Mouse (Mus musculus) embryonic facial prominence, embryonic 12.5 days (tissue): Measurements from ENCODE around the gene Fbxo31. TPM values are rescaled to one million over a fixed set of nuclear protein-coding genes. Genes with fewer than 3 reads are reported as not detected.
"Not testable (repeated sequence)": the region's sequence is repeated elsewhere in the genome, so short reads cannot be mapped to it uniquely, and the experiment has no call there.

Experiments
- ATAC-seq: fragments of 200-750 bp; cut with Nextera tagmentation; 2 replicates; pipeline ENCODE4 v1.8.0; 2017; ENCODE audit not compliant: insufficient number of reproducible peaks, insufficient read depth, low FRiP score, low TSS enrichment
- H3K27ac ChIP-seq: fragments of 300-500 bp; sonication (generic); 2 replicates; pipeline ENCODE4 v1.5.1; 2016; ENCODE audit warnings: mild to moderate bottlenecking
- H3K27me3 ChIP-seq: fragments of 300-500 bp; sonication (generic); 2 replicates; pipeline ENCODE4 v1.6.1; 2016; ENCODE audit warnings: mild to moderate bottlenecking, moderate library complexity
- H3K36me3 ChIP-seq: fragments of 300-500 bp; sonication (generic); 2 replicates; pipeline ENCODE4 v1.6.1; 2016; ENCODE audit warnings: mild to moderate bottlenecking
- H3K4me1 ChIP-seq: fragments of 300-500 bp; sonication (generic); 2 replicates; pipeline ENCODE4 v1.6.1; 2016
- H3K4me2 ChIP-seq: fragments of 300-500 bp; sonication (generic); replicated peaks from 2 replicates; pipeline ENCODE4 v1.6.1; 2016; ENCODE audit warnings: mild to moderate bottlenecking, moderate library complexity
- H3K4me3 ChIP-seq: fragments of 300-500 bp; sonication (generic); 2 replicates; pipeline ENCODE4 v1.5.1; 2016; ENCODE audit warnings: mild to moderate bottlenecking
- H3K9ac ChIP-seq: fragments of 300-500 bp; sonication (generic); 2 replicates; pipeline ENCODE4 v1.6.1; 2016; ENCODE audit warnings: mild to moderate bottlenecking, moderate library complexity
- H3K9me3 ChIP-seq: fragments of 300-500 bp; sonication (generic); 2 replicates; pipeline ENCODE4 v1.6.1; 2016; ENCODE audit warnings: mild to moderate bottlenecking, moderate library complexity
- WGBS: fragments of 180-500 bp; shearing (Covaris S2); methylation state at CpG from one replicate; pipeline ENCODE4 v1.1.7; 2016; 5-methylcytosine and 5-hydroxymethylcytosine counted together
- polyA plus RNA-seq: library from polyadenylated mRNA; unstranded; fragments of >200 nt; fragmentation: Nextera tagmentation; extraction: Ambion mirVana; gene quantifications from 2 replicates; pipeline ENCODE4 v1.2.1, GENCODE M21; 2016

Gene Fbxo31
- polyA plus RNA-seq, 1 experiment from 2014 or later: 23.9 TPM

- H3K36me3 ChIP-seq: peaks cover 83% of the 10 kb centered on the region
Observed at GRCm38 (mm10) chr8:121599842-121600241, 21.2 kb upstream of the Fbxo31 start.

GRCm38 (mm10) chr8:121598892-121599291, 20.3 kb upstream of the Fbxo31 start:
- Histone ChIP-seq H3K9ac (no peak overlapping the region), H3K36me3 (peaks cover 83% of the 10 kb centered on the region), H3K4me2 (no peak overlapping the region), H3K4me1 (no peaks in the 10 kb centered on the region), H3K4me3 (no peak overlapping the region), H3K27ac (no peak overlapping the region), H3K9me3 (no peaks in the 10 kb centered on the region), H3K27me3 (no peaks in the 10 kb centered on the region)
- 33% methylated on average over 7 of the region's 7 CpGs for WGBS
- ATAC-seq: no peak; the same call in 1 of the 2 replicates

More at GRCm38 (mm10) chr8:121599842-121600241, 21.2 kb upstream of the Fbxo31 start:
- Histone ChIP-seq H3K27ac (no peak overlapping the region), H3K4me1 (no peaks in the 10 kb centered on the region), H3K4me2 (no peak overlapping the region), H3K27me3 (no peaks in the 10 kb centered on the region), H3K4me3 (no peak overlapping the region), H3K9ac (no peak overlapping the region), H3K9me3 (no peaks in the 10 kb centered on the region)
- no peak for ATAC-seq
- WGBS: 90% methylated on average over 14 of the region's 14 CpGs

DNA sequence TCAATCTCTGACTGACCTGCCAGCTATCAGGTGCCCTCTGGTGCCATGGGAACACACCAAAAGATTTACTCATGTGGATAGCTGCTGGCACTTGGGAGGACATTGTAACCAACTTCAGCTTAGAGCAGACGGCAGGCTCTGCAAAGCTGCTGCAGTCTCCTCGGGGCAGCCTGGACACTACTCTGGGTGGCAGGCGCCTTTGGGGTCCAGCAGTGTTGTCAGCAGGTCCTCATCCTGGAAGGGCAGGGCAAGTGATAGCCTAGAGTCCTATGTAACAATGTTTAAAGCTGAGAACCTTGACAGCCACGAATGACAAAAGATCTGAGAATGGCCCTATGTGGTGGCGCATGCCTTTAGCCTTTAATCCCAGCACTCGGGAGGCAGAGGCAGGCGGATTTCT, 19.6 kb upstream of the Fbxo31 start:
- no peaks in the 10 kb centered on the region for H3K9me3 ChIP-seq
- H3K4me3 ChIP-seq: no peak overlapping the region
- H3K4me1 ChIP-seq: no peaks in the 10 kb centered on the region
- no peak for ATAC-seq
- whole genome bisulfite sequencing: 91% methylated on average over 7 of the region's 7 CpGs
- H3K9ac ChIP-seq: no peak overlapping the region
- H3K36me3 ChIP-seq: peaks cover 85% of the 10 kb centered on the region
- H3K27me3 ChIP-seq: no peaks in the 10 kb centered on the region
- no peak overlapping the region for H3K27ac ChIP-seq
- H3K4me2 ChIP-seq: no peak overlapping the region

DNA sequence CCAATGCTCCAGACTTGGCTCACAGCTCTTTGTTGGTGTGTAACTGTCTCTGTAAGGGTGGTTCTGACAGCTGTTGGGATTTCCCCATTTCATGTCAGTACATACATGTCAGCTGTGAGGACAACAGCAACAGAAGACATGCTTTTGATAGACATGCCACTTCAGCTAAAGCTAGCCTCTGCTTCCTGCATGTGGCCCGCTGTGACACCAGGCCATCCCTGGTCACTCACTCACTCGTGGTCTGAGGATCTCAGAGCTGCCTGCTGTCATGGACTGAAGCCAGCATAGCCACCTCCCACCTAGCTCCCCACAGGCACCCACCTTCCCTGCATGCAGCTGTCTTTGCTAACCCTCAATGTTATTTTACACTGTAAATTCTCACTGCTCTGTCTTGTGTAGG, 18.9 kb upstream of the Fbxo31 start:
- H3K27me3 ChIP-seq, H3K9me3 ChIP-seq, H3K9ac ChIP-seq, ATAC-seq, H3K4me1 ChIP-seq, H3K4me2 ChIP-seq, H3K27ac ChIP-seq, H3K4me3 ChIP-seq: not testable (repeated sequence)
- WGBS: 91% methylated on average over 2 of the region's 2 CpGs
- peaks cover 79% of the 10 kb centered on the region for H3K36me3 ChIP-seq

GRCm38 (mm10) chr8:121593983-121594382, 15.4 kb upstream of the Fbxo31 start:
- H3K4me1 ChIP-seq: peaks cover 24% of the 10 kb centered on the region
- H3K4me3 ChIP-seq: no peak overlapping the region
- no peak overlapping the region for H3K9ac ChIP-seq
- H3K36me3 ChIP-seq: peaks cover 47% of the 10 kb centered on the region
- 72% methylated on average over 9 of the region's 9 CpGs for WGBS
- H3K4me2 ChIP-seq: no peak overlapping the region
- no peaks in the 10 kb centered on the region for H3K9me3 ChIP-seq
- H3K27ac ChIP-seq: no peak overlapping the region
- ATAC-seq: no peak
- no peaks in the 10 kb centered on the region for H3K27me3 ChIP-seq

DNA sequence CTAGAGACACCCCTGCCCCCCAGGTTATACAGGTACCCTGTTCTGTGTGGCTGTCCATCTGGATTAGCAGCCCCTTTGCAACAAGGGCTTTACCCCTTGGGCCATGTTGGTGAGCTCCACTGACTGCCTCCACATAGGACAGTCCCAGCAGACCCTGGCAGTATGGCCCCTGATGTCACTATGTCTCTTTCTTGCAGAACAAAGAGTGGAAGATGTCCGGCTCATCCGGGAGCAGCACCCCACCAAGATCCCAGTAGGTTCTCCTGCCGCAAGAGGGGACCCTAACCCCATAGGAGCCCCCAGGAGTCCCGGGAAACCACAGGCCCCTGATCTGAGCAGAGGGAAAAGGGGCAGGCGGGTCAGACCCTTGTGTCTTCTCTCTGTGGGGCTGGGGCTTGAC, 14.7 kb upstream of the Fbxo31 start:
- ATAC-seq: no peak
- H3K36me3 ChIP-seq: peaks cover 44% of the 10 kb centered on the region

GRCm38 (mm10) chr8:121591178-121592066, 12.8 kb upstream of the Fbxo31 start:
- Histone ChIP-seq H3K4me1 (peaks cover 24% of the 10 kb centered on the region), H3K27me3 (no peaks in the 10 kb centered on the region), H3K27ac (peak overlapping the region; percentile 65; the same call in 1 of the 2 replicates), H3K4me3 (peak overlapping the region; percentile 97), H3K9me3 (no peaks in the 10 kb centered on the region), H3K36me3 (peaks cover 29% of the 10 kb centered on the region), H3K9ac (peak overlapping the region; percentile 93), H3K4me2 (peak overlapping the region; percentile 91)
- 14% methylated on average over 20 of the region's 20 CpGs for WGBS
- ATAC-seq: no peak

More for the DNA sequence above, 14.7 kb upstream of the Fbxo31 start:
- Histone ChIP-seq H3K4me2 (no peak overlapping the region), H3K9me3 (no peaks in the 10 kb centered on the region), H3K4me3 (no peak overlapping the region), H3K4me1 (peaks cover 24% of the 10 kb centered on the region), H3K9ac (no peak overlapping the region), H3K27me3 (no peaks in the 10 kb centered on the region), H3K27ac (no peak overlapping the region)
- 83% methylated on average over 5 of the region's 5 CpGs for WGBS

DNA sequence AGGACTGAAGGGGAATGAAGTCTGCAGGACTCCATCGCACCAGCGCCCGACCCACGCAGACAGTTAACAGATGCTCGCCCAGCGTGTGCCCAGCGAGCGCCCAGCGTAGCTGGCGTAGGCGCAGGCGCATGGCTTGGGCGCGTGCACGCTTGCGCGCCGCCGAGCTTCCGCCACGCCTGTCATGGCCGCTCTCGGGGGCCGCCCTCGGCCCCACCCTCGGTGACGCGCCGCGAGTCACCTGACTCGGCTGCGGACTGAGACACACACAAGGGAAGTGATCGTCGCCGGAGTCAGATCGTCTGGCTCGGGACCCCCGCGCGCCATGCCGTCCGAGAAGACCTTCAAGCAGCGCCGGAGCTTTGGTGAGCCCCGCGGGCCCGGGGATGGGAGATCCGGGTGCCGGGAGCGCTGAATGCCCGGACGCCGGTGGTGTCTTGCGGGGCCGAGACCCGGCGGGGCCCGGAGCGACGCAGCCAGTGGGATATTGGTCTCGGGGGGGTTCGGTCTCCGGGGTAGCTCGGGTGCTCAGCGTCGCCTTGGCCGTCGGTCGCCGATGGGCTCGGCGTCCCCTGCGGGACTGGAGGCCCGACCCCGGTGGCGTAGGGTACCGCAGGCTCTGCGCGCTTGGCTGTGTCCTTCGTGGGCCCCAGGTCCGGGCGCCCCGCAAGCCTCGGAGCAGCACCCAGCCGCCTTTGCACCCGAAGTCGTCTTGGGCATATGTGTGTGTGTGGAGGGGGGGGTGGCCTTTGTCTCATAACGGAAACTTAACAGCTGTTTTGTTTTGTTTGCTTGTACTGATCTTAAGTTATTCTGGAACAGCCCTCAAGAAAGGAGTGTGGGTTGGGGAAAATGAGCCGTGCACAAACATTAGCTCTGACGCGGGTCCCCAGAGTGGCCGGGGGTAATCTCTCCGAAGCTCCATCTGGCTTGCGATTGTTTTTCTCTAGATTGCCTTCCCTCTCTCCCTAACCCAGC, 11.9 kb upstream of the Fbxo31 start, which contains the start of gene Map1lc3b:
Map1lc3b (plus strand) TSS at position 159 of the 975 bp plus-strand sequence.
- peaks cover 24% of the 10 kb centered on the region for H3K4me1 ChIP-seq
- H3K9ac ChIP-seq: peak within 1 kb of the TSS; percentile 93
- peak; percentile 69 for ATAC-seq
- H3K9me3 ChIP-seq: no peaks in the 10 kb centered on the region
- under 1% methylated on average over 94 of the region's 94 CpGs for WGBS
- H3K4me3 ChIP-seq: peak within 1 kb of the TSS; percentile 97
- peaks cover 21% of the 10 kb centered on the region for H3K36me3 ChIP-seq
- H3K27ac ChIP-seq: peak within 1 kb of the TSS; percentile 65
- no peaks in the 10 kb centered on the region for H3K27me3 ChIP-seq
- H3K4me2 ChIP-seq: peak within 1 kb of the TSS; percentile 91

DNA sequence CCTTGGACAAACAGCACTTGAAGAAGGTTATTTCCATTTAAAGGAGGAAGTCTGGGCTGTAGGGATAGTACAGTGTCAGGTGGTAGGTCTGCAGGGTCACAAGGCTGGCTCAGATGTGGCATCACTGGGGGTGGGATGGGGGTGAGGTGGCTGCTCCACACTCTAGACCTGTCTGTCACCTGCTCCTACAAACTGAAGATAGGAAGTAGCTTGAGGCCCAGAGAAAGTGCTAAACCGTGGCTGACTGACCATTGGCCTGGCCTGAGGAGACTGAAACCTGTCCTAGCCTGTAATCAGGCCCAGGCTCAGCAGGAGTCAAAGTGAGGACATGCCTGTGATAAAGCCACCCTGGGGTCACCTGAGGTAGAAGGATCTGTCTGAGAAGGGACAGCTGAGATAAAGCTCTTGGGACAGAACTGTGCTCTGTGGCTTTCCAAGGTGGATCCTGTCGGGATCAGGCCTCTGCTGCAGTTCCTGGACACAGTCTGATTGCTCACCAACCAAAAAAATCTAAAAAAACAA, 10.7 kb upstream of the Fbxo31 start:
- peak overlapping the region; percentile 91; the same call in 1 of the 2 replicates for H3K4me2 ChIP-seq

GRCm38 (mm10) chr8:121588750-121589149, 10.1 kb upstream of the Fbxo31 start:
- Histone ChIP-seq H3K36me3 (peaks cover 5% of the 10 kb centered on the region; the same call in 1 of the 2 replicates), H3K9ac (no peak overlapping the region), H3K9me3 (no peaks in the 10 kb centered on the region), H3K27ac (no peak overlapping the region), H3K4me3 (no peak overlapping the region), H3K27me3 (no peaks in the 10 kb centered on the region), H3K4me2 (no peak overlapping the region), H3K4me1 (peaks cover 24% of the 10 kb centered on the region)
- whole genome bisulfite sequencing: 82% methylated on average over 4 of the region's 4 CpGs
- no peak for ATAC-seq

More for the DNA sequence above, 10.7 kb upstream of the Fbxo31 start:
- Histone ChIP-seq H3K36me3 (peaks cover 11% of the 10 kb centered on the region), H3K27ac (peak overlapping the region; percentile 4; the same call in 1 of the 2 replicates), H3K27me3 (no peaks in the 10 kb centered on the region), H3K9me3 (no peaks in the 10 kb centered on the region), H3K4me3 (no peak overlapping the region), H3K9ac (no peak overlapping the region), H3K4me1 (peaks cover 24% of the 10 kb centered on the region)
- WGBS: 41% methylated on average over 2 of the region's 2 CpGs
- no peak for ATAC-seq

DNA sequence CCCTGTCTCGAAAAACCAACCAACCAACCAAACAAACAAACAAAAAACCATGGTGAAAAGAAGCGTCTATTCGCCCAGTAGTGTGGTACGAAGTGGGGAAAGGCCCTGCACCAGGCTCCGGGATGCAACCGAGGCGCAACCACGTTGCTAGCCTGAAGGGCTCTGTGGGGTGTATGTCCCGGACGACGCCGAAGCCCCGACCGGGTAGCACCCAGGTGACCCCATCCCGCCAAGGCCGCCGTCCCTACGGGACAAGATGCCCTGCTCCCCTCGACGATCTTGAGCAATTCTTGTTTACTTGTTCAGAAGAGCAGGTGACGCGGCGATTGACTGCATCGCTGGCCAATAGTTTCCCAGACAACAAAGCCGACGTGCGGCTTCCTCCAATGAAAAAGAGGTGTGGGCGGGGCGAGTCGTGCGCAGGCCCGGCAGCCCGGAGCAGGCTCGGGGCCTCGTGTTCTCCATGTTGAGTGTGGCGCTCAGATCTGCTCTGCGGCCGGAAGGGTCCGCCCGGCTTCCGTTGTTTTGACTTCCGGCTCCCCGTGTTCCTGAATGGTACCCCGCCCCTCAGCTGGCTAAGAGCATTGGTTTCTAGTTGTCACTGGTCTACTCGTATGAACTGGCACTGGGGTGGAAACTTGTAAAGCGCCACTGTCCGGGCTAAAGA, 6.7 kb upstream of the Fbxo31 start:
- H3K27ac ChIP-seq: no peak overlapping the region
- H3K4me2 ChIP-seq: peak overlapping the region; percentile 60
- peak overlapping the region; percentile 69 for H3K9ac ChIP-seq

More for the DNA sequence above, 6.7 kb upstream of the Fbxo31 start:
- Histone ChIP-seq H3K27me3 (no peaks in the 10 kb centered on the region), H3K4me1 (peaks cover 6% of the 10 kb centered on the region; the same call in 1 of the 2 replicates), H3K36me3 (no peaks in the 10 kb centered on the region), H3K4me3 (peak overlapping the region; percentile 63), H3K9me3 (no peaks in the 10 kb centered on the region)
- WGBS: 2% methylated on average over 47 of the region's 47 CpGs
- peak; percentile 91 for ATAC-seq
